Mouse (Mus musculus) ovary, postnatal 10 days (tissue): ENCODE measurements around the gene Pex14.

Source experiments
- DNase-seq: peaks from one replicate; pipeline ENCODE4 v3.0.0; 2022; ENCODE audit warnings: low spot score

The Pex14 gene

DNA sequence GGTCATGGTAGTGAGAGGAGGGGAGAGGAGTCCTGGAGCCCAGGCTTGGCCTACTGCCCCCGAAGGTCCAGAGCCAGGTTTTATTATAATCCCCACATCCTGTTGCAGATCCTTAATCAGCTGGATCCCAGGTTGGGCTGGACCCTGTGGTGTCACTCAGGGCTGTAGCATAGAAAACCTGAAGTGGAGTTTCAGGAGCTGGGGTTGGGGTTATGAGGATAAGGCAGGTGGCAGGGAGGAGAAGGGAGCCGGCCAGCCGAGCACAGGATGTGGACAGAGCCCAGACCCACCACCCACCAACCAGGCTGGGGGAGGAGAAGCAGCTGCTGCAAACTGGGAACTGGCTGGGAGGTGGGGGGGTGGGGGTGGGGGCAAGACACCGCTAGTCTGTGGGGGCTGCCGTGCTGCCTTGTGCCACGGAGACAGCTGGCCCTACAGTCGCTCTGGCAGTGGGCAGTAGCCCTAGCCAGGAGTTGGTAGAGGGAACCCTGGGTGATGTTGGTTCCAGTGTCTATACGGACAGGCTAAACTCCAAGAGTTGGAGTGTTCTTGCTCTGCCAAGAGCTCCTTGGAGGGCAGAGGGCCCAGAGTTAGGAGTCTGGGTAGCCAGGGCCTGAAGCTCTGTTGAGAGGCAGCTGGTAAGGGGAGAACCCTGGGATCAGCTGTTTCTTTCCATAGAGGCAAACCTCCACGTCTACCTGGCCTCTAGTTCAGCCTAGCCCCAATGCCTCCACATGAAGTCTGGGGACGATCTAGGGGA, 184.6 kb downstream of the Pex14 start:
- no peak for DNase-seq

GRCm38 (mm10) chr4:148912826-148913590, 186.7 kb downstream of the Pex14 start:
- no peak for DNase-seq

- DNase-seq: no peak
Measured at GRCm38 (mm10) chr4:148912134-148912533, 187.5 kb downstream of the Pex14 start.
